Mouse (Mus musculus) lung, postnatal 0 days (tissue): ENCODE results near the gene Hist1h3a. TPM values are rescaled to one million over a fixed set of nuclear protein-coding genes. Genes with fewer than 3 reads are reported as not detected.

Experiments
- ATAC-seq: fragments of 200-750 bp; cut with Nextera tagmentation; 2 replicates; pipeline ENCODE4 v1.8.0; 2017; ENCODE audit warnings: moderate library complexity
- DNase-seq: peaks from one replicate; pipeline ENCODE4 v3.0.0-alpha.2; 2016; ENCODE audit warnings: low spot score
- H3K27ac ChIP-seq: fragments of 300-500 bp; sonication (generic); 2 replicates; pipeline ENCODE4 v1.5.1; 2014; ENCODE audit warnings: antibody characterized with exemption, mild to moderate bottlenecking, low read length, mixed read lengths
- H3K27me3 ChIP-seq: fragments of 300-500 bp; sonication (generic); replicated peaks from 2 replicates; pipeline ENCODE4 v1.6.1; 2014; ENCODE audit warnings: low read length, mixed read lengths; ENCODE audit not compliant: insufficient read depth
- H3K36me3 ChIP-seq: fragments of 300-500 bp; sonication (generic); 2 replicates; pipeline ENCODE4 v1.6.1; 2014; ENCODE audit warnings: low read length, mixed read lengths; ENCODE audit not compliant: insufficient read depth
- H3K4me1 ChIP-seq: fragments of 300-500 bp; sonication (generic); 2 replicates; pipeline ENCODE4 v1.6.1; 2014; ENCODE audit warnings: antibody characterized with exemption, low read depth, low read length, mixed read lengths; ENCODE audit not compliant: insufficient read depth
- H3K4me2 ChIP-seq: fragments of 300-500 bp; sonication (generic); replicated peaks from 2 replicates; pipeline ENCODE4 v1.6.1; 2014; ENCODE audit warnings: low read depth, mild to moderate bottlenecking, low read length, moderate library complexity, mixed read lengths
- H3K4me3 ChIP-seq: fragments of 300-500 bp; sonication (generic); 2 replicates; pipeline ENCODE4 v1.5.1; 2014; ENCODE audit warnings: low read depth, low read length
- H3K9ac ChIP-seq: fragments of 300-500 bp; sonication (generic); replicated peaks from 2 replicates; pipeline ENCODE4 v1.6.1; 2014; ENCODE audit warnings: low read depth, mild to moderate bottlenecking
- H3K9me3 ChIP-seq: fragments of 300-500 bp; sonication (generic); 2 replicates; pipeline ENCODE4 v1.6.1; 2016; ENCODE audit warnings: low read length, mixed read lengths
- CTCF ChIP-seq: IDR thresholded peaks from 2 replicates; pipeline ENCODE4 v1.5.1; 2016; ENCODE audit warnings: antibody characterized with exemption, mild to moderate bottlenecking
- EP300 ChIP-seq: IDR thresholded peaks from 2 replicates; pipeline ENCODE4 v1.6.1; 2016; ENCODE audit warnings: antibody characterized with exemption, mild to moderate bottlenecking, control low read depth
- WGBS: fragments of 180-500 bp; shearing (Covaris S2); extraction: QIAGEN DNeasy Blood & Tissue Kit; methylation state at CpG from one replicate; pipeline ENCODE4 v1.1.7; 2014; 5-methylcytosine and 5-hydroxymethylcytosine counted together
- microRNA-seq: library from miRNA; unstranded; fragments of <30 nt; microRNA quantifications from one replicate; pipeline ENCODE4, GENCODE M21; 2016
- polyA plus RNA-seq: library from polyadenylated mRNA; unstranded; fragments of >200 nt; fragmentation: Nextera tagmentation; extraction: Ambion mirVana; gene quantifications from 2 replicates; pipeline ENCODE4 v1.2.1, GENCODE M21; 2015

Hist1h3a gene
- polyA plus RNA-seq, 1 experiment from 2014 or later, result 1.7 TPM

DNA sequence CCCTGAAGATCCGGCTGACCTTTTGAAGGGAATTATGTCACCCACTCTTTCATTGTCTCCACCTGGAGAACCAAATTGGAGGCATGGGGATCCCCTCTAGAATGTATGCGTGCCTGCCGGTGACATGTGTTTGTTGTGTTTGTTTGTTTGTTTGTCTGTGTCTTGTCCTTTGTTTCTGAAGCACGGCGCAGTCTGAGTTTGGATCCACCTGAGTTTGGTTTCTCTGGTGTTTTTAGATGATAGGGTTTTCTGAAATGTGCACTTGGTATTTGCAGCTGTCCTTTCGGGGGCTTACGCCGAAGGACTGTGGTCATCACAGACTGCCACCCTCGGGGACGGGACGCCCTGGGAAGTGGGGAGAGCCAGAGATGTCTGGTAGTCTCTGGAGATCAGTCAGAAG lies 45.0 kb downstream of the Hist1h3a start:
- Histone ChIP-seq H3K27ac (no peak overlapping the region), H3K27me3 (no peaks in the 10 kb centered on the region), H3K4me3 (no peak overlapping the region), H3K9ac (no peak overlapping the region), H3K4me2 (no peak overlapping the region), H3K36me3 (no peaks in the 10 kb centered on the region), H3K4me1 (no peaks in the 10 kb centered on the region), H3K9me3 (no peaks in the 10 kb centered on the region)
- whole genome bisulfite sequencing, result 51% methylated on average over 11 of the region's 11 CpGs
- TF ChIP-seq EP300 (no peak), CTCF (no peak)
- DNase-seq (no peak), ATAC-seq (no peak)

DNA sequence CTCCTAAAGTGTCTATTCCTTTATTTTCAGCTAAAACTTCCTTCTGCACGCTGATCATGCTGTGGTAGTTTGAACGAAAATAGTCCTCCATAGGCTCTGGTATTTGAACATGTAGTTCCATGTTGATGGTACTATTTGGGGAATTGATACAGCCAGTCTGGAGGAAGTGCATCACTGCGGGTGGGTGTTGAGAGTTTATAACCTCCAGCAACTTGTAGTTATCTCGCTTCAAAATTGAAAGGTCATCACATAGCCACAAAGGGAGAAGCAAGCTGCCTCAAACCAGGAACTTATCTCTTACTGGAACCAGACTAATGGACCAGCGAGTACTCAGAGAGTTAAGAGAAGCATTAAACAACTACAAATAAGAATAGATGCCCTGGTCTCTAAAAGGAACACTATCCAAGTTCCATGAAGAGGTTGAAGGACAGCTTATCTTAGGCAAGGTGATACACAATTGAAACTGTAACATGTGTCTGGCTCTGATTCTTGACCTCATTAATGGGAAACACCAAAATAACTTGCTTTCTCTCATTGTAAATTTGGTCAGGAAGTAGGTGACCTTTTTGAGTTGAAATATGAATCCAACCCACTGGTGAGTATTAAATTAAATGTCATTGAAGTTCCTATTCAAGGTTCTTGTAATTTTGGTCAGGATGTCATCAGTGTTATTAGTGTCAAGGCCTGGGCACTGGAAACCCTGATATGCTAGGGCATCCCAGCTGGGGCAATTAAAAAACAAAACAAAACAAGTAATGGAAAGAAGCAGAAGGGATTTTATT lies 45.7 kb downstream of the Hist1h3a start:
- 84% methylated on average over 5 of the region's 5 CpGs for WGBS
- H3K4me2 ChIP-seq, result no peak overlapping the region
- H3K4me3 ChIP-seq, result no peak overlapping the region
- no peak for DNase-seq
- TF ChIP-seq EP300 (no peak), CTCF (no peak)
- no peak overlapping the region for H3K9ac ChIP-seq
- no peak overlapping the region for H3K27ac ChIP-seq
- ATAC-seq, result no peak
- H3K27me3 ChIP-seq, result no peaks in the 10 kb centered on the region
- no peaks in the 10 kb centered on the region for H3K4me1 ChIP-seq
- H3K9me3 ChIP-seq, result no peaks in the 10 kb centered on the region
- H3K36me3 ChIP-seq, result no peaks in the 10 kb centered on the region

Small RNA genes lying within 50 kb of the gene (microRNA-seq; reads per million reads assigned to microRNA genes)
- not detected for gene Gm44314
- gene Gm44484, result not detected

Other genes with a start within 250 kb of the Hist1h3a start
- gene Hist1h4h, start 231.3 kb downstream of the Hist1h3a start, polyA plus RNA-seq, result 5.5 and 7.0 TPM in 2 replicates
- gene Hist1h2af, start 228.5 kb downstream of the Hist1h3a start, polyA plus RNA-seq, result 1.3 and 1.7 TPM in 2 replicates
- 0.30 and 0.80 TPM in 2 replicates for gene Hist1h3g, start 227.0 kb downstream of the Hist1h3a start, polyA plus RNA-seq
- 0.12 TPM in 1 of 2 replicates, not detected in the other for gene Hist1h2bh, start 219.0 kb downstream of the Hist1h3a start, polyA plus RNA-seq
- gene Hist1h3f, start 218.3 kb downstream of the Hist1h3a start, polyA plus RNA-seq, result 0.32 and 0.33 TPM in 2 replicates
- gene Hist1h4f, start 210.7 kb downstream of the Hist1h3a start, polyA plus RNA-seq, result 0.55 TPM in 1 of 2 replicates, not detected in the other
- 0.11 TPM in 2 replicates for gene Hist1h1d, start 209.1 kb downstream of the Hist1h3a start, polyA plus RNA-seq
- 1.6 and 1.7 TPM in 2 replicates for gene Hist1h3e, start 200.0 kb downstream of the Hist1h3a start, polyA plus RNA-seq
- 7.1 and 7.9 TPM in 2 replicates for gene Hist1h2ae, start 191.2 kb downstream of the Hist1h3a start, polyA plus RNA-seq
- gene Hist1h2bg, start 191.0 kb downstream of the Hist1h3a start, polyA plus RNA-seq, result 1.3 and 1.9 TPM in 2 replicates
- gene Hist1h2bf, start 188.2 kb downstream of the Hist1h3a start, polyA plus RNA-seq, result 0.48 and 0.87 TPM in 2 replicates
- gene Hist1h2ad, start 188.0 kb downstream of the Hist1h3a start, polyA plus RNA-seq, result 0.49 and 0.57 TPM in 2 replicates
- gene Hist1h3d, start 186.6 kb downstream of the Hist1h3a start, polyA plus RNA-seq, result 0.62 and 1.3 TPM in 2 replicates
- gene Hist1h4d, start 180.8 kb downstream of the Hist1h3a start, polyA plus RNA-seq, result 31.4 and 36.9 TPM in 2 replicates
- 0.44 and 0.86 TPM in 2 replicates for gene Hist1h2be, start 141.3 kb downstream of the Hist1h3a start, polyA plus RNA-seq
- 7.8 and 9.9 TPM in 2 replicates for gene Hist1h1e, start 139.8 kb downstream of the Hist1h3a start, polyA plus RNA-seq
- gene Hist1h2ac, start 78.4 kb downstream of the Hist1h3a start, polyA plus RNA-seq, result 0.32 and 0.54 TPM in 2 replicates
- gene Hist1h2bc, start 78.2 kb downstream of the Hist1h3a start, polyA plus RNA-seq, result 67.5 and 69.5 TPM in 2 replicates
- gene Hist1h1t, start 66.6 kb downstream of the Hist1h3a start, polyA plus RNA-seq, result 0.13 TPM in 1 of 2 replicates, not detected in the other
- 3.7 and 3.9 TPM in 2 replicates for gene Hist1h4c, start 63.9 kb downstream of the Hist1h3a start, polyA plus RNA-seq
- 25.3 and 26.3 TPM in 2 replicates for gene Hfe, start 51.5 kb downstream of the Hist1h3a start, polyA plus RNA-seq
- 38.9 and 43.3 TPM in 2 replicates for gene Hist1h1c, start 23.6 kb downstream of the Hist1h3a start, polyA plus RNA-seq
- 0.27 TPM in 1 of 2 replicates, not detected in the other for gene Hist1h3c, start 16.8 kb downstream of the Hist1h3a start, polyA plus RNA-seq
- gene Hist1h2bb, start 15.7 kb downstream of the Hist1h3a start, polyA plus RNA-seq, result 0.99 TPM in 1 of 2 replicates, not detected in the other
- 5.3 and 6.1 TPM in 2 replicates for gene Hist1h2ab, start 11.3 kb downstream of the Hist1h3a start, polyA plus RNA-seq
- 2.6 and 3.0 TPM in 2 replicates for gene Hist1h3b, start 10.1 kb downstream of the Hist1h3a start, polyA plus RNA-seq
- gene Hist1h4b, start 5.4 kb downstream of the Hist1h3a start, polyA plus RNA-seq, result 0.57 and 0.73 TPM in 2 replicates
- 0.26 and 0.38 TPM in 2 replicates for gene Hist1h4a, start 1.2 kb downstream of the Hist1h3a start, polyA plus RNA-seq
- gene Hist1h1a, start 1.3 kb upstream of the Hist1h3a start, polyA plus RNA-seq, result 0.33 and 0.64 TPM in 2 replicates
- not detected in 2 replicates for gene Trim38, start 7.5 kb upstream of the Hist1h3a start, polyA plus RNA-seq
- gene Slc17a2, start 44.6 kb upstream of the Hist1h3a start, polyA plus RNA-seq, result 1.4 and 3.4 TPM in 2 replicates
- not detected in 2 replicates for gene Slc17a3, start 77.0 kb upstream of the Hist1h3a start, polyA plus RNA-seq
- not detected in 2 replicates for gene Slc17a1, start 105.4 kb upstream of the Hist1h3a start, polyA plus RNA-seq
- not detected in 2 replicates for gene Slc17a4, start 152.6 kb upstream of the Hist1h3a start, polyA plus RNA-seq
- not detected in 2 replicates for gene Hist1h2ba, start 171.8 kb upstream of the Hist1h3a start, polyA plus RNA-seq
- not detected in 2 replicates for gene Hist1h2aa, start 172.1 kb upstream of the Hist1h3a start, polyA plus RNA-seq
- not detected in 2 replicates for gene Scgn, start 228.8 kb upstream of the Hist1h3a start, polyA plus RNA-seq